Mouse (Mus musculus) embryonic facial prominence, embryonic 15.5 days (tissue): Measurements from ENCODE around the gene Mark1. TPM values are rescaled to one million over a fixed set of nuclear protein-coding genes. Genes with fewer than 3 reads are reported as not detected.

ENCODE experiments used
- ATAC-seq: fragments of 200-750 bp; cut with Nextera tagmentation; 2 replicates; pipeline ENCODE4 v1.8.0; 2017; ENCODE audit warnings: low read depth, moderate TSS enrichment; ENCODE audit not compliant: insufficient number of reproducible peaks, low FRiP score, low TSS enrichment
- H3K27ac ChIP-seq: fragments of 300-500 bp; sonication (generic); replicated peaks from 2 replicates; pipeline ENCODE4 v1.5.1; 2015; ENCODE audit warnings: mild to moderate bottlenecking, inconsistent platforms
- H3K27me3 ChIP-seq: fragments of 300-500 bp; sonication (generic); 2 replicates; pipeline ENCODE4 v1.6.1; 2015; ENCODE audit warnings: inconsistent platforms
- H3K36me3 ChIP-seq: fragments of 300-500 bp; sonication (generic); 2 replicates; pipeline ENCODE4 v1.6.1; 2015; ENCODE audit warnings: mild to moderate bottlenecking, inconsistent platforms
- H3K4me1 ChIP-seq: fragments of 300-500 bp; sonication (generic); 2 replicates; pipeline ENCODE4 v1.6.1; 2015; ENCODE audit warnings: inconsistent platforms
- H3K4me2 ChIP-seq: fragments of 300-500 bp; sonication (generic); replicated peaks from 2 replicates; pipeline ENCODE4 v1.6.1; 2015; ENCODE audit warnings: mild to moderate bottlenecking, inconsistent platforms
- H3K4me3 ChIP-seq: fragments of 300-500 bp; sonication (generic); replicated peaks from 2 replicates; pipeline ENCODE4 v1.5.1; 2015; ENCODE audit warnings: mild to moderate bottlenecking, inconsistent platforms
- H3K9ac ChIP-seq: fragments of 300-500 bp; sonication (generic); 2 replicates; pipeline ENCODE4 v1.6.1; 2015; ENCODE audit warnings: inconsistent platforms
- H3K9me3 ChIP-seq: fragments of 300-500 bp; sonication (generic); replicated peaks from 2 replicates; pipeline ENCODE4 v1.6.1; 2016; ENCODE audit warnings: inconsistent platforms
- WGBS: fragments of 180-500 bp; shearing (Covaris S2); methylation state at CpG from one replicate; pipeline ENCODE4 v1.1.7; 2015; 5-methylcytosine and 5-hydroxymethylcytosine counted together
- polyA plus RNA-seq: library from polyadenylated mRNA; unstranded; fragments of >200 nt; fragmentation: Nextera tagmentation; extraction: Ambion mirVana; gene quantifications from 2 replicates; pipeline ENCODE4 v1.2.1, GENCODE M21; 2015

Mark1 gene
- polyA plus RNA-seq, 1 experiment from 2014 or later = 4.3 TPM

DNA sequence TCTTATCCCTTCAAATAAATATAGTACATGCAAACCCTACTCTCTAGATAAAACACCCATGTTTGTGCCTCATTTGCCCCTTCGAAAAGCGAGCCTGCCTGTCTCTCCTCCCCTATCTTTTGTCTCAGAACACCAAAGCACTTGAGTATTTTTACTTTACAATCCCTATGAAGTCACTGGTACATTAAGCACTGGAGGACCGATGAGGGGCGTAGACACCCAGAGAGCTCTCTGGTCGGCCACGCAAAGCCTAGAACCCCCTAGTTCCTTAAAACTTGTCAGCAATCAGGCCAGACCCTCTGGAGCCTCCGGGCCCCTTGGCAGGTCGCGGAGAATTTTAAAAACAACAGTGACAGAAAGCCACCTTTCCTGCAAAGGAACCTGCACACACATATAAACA is 1.2 kb downstream of the Mark1 start:
- H3K27ac ChIP-seq = no peak overlapping the region
- no peak for ATAC-seq
- no peaks in the 10 kb centered on the region for H3K27me3 ChIP-seq
- H3K4me3 ChIP-seq = peak overlapping the region; percentile 85
- no peaks in the 10 kb centered on the region for H3K36me3 ChIP-seq
- no peak overlapping the region for H3K9ac ChIP-seq
- H3K4me2 ChIP-seq = peak overlapping the region; percentile 73
- WGBS = 29% methylated on average over 9 of the region's 9 CpGs
- peaks cover 22% of the 10 kb centered on the region for H3K4me1 ChIP-seq
- H3K9me3 ChIP-seq = no peaks in the 10 kb centered on the region

DNA sequence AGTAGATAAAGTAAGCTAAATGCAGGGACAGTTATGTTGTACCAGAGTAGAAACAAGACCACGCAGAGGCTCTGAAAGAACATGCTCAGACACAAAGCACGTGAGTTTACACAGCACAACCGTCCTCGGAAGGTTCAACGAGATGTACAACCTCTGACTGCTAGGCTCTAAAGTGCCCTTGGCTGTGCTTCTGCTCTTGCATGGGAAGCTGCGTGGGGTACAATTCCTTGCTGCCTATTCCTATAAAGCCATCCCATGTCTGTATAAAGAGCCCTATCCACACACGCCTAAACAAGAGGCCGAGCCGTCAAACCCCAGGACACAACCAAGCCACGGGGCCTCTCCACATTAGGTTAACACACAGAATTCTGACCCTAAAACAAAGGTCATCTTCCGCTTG is 1.9 kb downstream of the Mark1 start:
- H3K27ac ChIP-seq = no peak overlapping the region
- peaks cover 22% of the 10 kb centered on the region for H3K4me1 ChIP-seq
- H3K27me3 ChIP-seq = no peaks in the 10 kb centered on the region
- no peak overlapping the region for H3K9ac ChIP-seq
- no peaks in the 10 kb centered on the region for H3K36me3 ChIP-seq
- no peak for ATAC-seq
- H3K4me2 ChIP-seq = peak overlapping the region; percentile 73
- H3K9me3 ChIP-seq = no peaks in the 10 kb centered on the region
- WGBS = 49% methylated on average over 11 of the region's 11 CpGs
- peak overlapping the region; percentile 85 for H3K4me3 ChIP-seq

DNA sequence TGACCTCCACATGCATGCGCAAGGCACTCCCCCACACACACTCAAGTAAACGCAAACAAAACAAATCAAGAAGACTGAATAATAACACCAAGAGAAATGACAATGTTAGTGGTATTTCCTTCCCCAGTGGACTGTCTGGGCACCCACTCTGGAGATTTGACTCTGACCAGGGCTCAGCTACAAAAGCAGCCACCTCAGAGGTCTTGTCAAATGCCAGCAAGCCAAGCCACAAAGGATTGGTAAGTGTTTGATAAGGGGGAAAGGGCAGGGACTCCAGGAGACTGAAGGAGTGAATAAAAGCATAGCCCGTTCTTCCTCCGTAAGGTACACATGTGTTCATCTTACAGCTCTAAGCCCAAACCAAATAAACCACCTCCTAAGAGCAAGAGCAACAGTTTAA is 4.0 kb downstream of the Mark1 start:
- Histone ChIP-seq H3K9me3 (no peaks in the 10 kb centered on the region), H3K27ac (no peak overlapping the region), H3K4me1 (peaks cover 20% of the 10 kb centered on the region), H3K27me3 (no peaks in the 10 kb centered on the region), H3K4me2 (no peak overlapping the region), H3K9ac (no peak overlapping the region), H3K4me3 (no peak overlapping the region), H3K36me3 (no peaks in the 10 kb centered on the region)
- ATAC-seq = no peak
- WGBS = 78% methylated on average over 4 of the region's 4 CpGs

DNA sequence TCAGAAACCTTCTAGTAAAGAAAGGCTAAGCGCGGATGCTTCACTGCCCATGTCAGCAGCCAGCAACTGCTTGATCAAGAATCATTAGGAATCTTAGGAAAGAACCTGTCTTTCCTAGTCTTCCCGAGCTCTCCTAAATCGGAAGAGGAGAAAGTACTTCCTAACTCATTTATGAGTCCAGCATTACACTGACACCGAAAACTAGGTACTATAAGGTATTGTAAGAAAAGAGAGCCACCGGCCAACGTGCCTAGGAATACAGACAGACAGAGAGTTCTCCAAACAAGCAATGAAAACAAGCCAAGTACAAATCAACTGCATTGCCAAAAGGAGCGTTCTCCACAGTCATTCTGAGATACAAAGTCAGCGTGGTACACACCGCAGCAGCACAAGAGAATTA is 8.2 kb downstream of the Mark1 start:
- H3K36me3 ChIP-seq = no peaks in the 10 kb centered on the region
- no peak overlapping the region for H3K27ac ChIP-seq
- H3K9ac ChIP-seq = no peak overlapping the region
- H3K27me3 ChIP-seq = no peaks in the 10 kb centered on the region
- ATAC-seq = no peak
- no peaks in the 10 kb centered on the region for H3K9me3 ChIP-seq
- no peak overlapping the region for H3K4me3 ChIP-seq
- no peak overlapping the region for H3K4me2 ChIP-seq
- peaks cover 19% of the 10 kb centered on the region for H3K4me1 ChIP-seq
- WGBS = 93% methylated on average over 10 of the region's 10 CpGs

DNA sequence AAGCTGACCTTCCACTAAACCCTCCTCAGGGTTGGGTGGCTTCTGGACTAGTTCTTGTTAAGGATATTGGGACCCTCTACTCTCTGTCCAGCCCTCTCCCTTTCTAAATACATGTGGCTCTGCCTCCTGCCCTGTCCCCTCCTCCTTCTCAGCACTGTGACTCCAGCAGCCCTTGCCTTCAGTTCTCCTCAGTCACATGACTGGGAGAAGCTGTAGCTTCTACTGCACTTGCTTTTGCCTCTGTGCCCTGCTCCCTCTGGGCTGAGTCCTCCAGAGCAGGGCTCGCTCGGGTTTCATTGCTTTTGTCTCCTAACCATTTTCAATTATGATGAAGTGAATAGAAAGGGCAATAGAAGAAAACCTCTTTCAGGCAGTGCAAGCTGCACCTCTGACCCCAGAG is 12.6 kb downstream of the Mark1 start:
- Histone ChIP-seq H3K9me3 (no peaks in the 10 kb centered on the region), H3K4me2 (no peak overlapping the region), H3K4me1 (peaks cover 21% of the 10 kb centered on the region), H3K27me3 (no peaks in the 10 kb centered on the region), H3K4me3 (no peak overlapping the region), H3K9ac (no peak overlapping the region), H3K36me3 (no peaks in the 10 kb centered on the region), H3K27ac (no peak overlapping the region)
- WGBS = 54% methylated on average over 2 of the region's 2 CpGs
- no peak for ATAC-seq

DNA sequence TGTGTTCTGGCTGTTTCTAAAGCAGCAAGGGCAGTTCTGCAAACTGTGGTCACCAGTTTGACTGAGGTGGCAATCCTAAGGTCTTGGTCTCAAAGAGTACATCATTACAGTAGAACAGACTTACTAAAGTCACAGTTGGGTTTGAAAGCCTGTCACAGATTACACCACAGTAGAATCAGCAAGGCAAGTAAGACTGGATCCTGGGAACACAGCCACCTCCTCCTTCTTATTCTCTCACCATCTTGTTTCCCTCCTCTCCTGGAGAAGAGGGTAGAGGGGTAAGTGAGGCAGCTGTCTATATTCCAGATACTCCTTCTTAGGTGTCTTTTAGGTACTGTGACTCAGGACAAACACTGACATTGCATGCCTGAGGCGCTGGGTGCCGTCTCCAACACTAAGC is 14.6 kb downstream of the Mark1 start:
- no peak overlapping the region for H3K4me2 ChIP-seq
- no peak for ATAC-seq
- H3K36me3 ChIP-seq = no peaks in the 10 kb centered on the region
- H3K9me3 ChIP-seq = no peaks in the 10 kb centered on the region
- H3K4me3 ChIP-seq = no peak overlapping the region
- 78% methylated on average over 2 of the region's 2 CpGs for WGBS
- H3K4me1 ChIP-seq = peaks cover 21% of the 10 kb centered on the region
- H3K9ac ChIP-seq = no peak overlapping the region
- H3K27me3 ChIP-seq = no peaks in the 10 kb centered on the region
- no peak overlapping the region for H3K27ac ChIP-seq

DNA sequence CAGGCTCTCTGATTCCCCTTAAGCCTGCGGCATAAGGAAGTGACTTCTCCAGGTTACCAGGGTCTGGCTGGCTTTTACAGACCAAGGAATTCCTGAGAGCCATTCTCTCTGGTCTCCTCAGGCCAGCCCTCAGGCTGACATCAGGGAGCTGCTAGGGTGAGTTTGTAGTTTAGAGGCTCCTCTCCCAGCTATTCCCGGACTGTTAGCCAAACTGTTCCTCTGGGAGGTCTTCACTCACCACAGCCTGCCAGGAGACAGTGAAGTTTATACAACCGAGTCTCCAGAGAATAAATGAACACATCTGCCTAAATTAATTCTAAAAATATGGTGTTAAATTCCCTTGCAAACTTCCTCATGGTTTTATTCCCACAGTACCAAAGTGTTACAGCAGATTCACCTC is 15.6 kb downstream of the Mark1 start:
- H3K4me3 ChIP-seq = no peak overlapping the region
- peaks cover 18% of the 10 kb centered on the region for H3K4me1 ChIP-seq
- WGBS = 28% methylated on average over 3 of the region's 3 CpGs
- H3K4me2 ChIP-seq = no peak overlapping the region
- H3K27ac ChIP-seq = no peak overlapping the region
- H3K9me3 ChIP-seq = no peaks in the 10 kb centered on the region
- H3K36me3 ChIP-seq = no peaks in the 10 kb centered on the region
- ATAC-seq = no peak
- H3K9ac ChIP-seq = no peak overlapping the region
- H3K27me3 ChIP-seq = no peaks in the 10 kb centered on the region

DNA sequence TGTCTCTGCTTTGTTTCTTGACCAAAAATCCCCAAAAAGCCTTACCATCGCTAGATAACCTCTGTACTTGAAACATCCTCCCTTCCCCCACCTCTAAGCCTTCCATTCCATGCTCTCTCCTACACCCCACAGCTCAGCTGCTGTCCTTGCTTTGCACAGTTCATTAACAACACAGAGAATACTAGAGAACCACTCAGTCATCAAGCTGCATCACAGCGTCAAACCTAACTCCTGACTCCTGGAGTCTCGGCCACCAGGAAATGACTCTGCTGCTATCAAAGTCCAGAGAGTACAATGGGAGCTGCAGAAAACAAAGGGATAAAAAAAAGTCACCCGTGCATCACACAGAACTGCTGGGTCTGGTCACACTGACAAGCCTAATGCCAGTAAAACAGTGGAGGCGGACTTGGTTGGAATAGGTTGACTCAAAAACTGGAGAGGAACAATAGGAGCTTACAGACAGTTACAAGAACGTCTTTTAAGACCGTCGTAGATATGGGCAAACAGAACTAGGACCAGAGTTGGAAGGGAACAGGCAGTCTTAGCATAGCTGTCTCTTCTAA is 27.1 kb downstream of the Mark1 start:
- Histone ChIP-seq H3K9ac (no peak overlapping the region), H3K4me3 (no peak overlapping the region), H3K9me3 (no peaks in the 10 kb centered on the region), H3K4me2 (no peak overlapping the region), H3K4me1 (no peaks in the 10 kb centered on the region), H3K27me3 (no peaks in the 10 kb centered on the region), H3K36me3 (no peaks in the 10 kb centered on the region), H3K27ac (no peak overlapping the region)
- 59% methylated on average over 8 of the region's 8 CpGs for WGBS
- no peak for ATAC-seq

DNA sequence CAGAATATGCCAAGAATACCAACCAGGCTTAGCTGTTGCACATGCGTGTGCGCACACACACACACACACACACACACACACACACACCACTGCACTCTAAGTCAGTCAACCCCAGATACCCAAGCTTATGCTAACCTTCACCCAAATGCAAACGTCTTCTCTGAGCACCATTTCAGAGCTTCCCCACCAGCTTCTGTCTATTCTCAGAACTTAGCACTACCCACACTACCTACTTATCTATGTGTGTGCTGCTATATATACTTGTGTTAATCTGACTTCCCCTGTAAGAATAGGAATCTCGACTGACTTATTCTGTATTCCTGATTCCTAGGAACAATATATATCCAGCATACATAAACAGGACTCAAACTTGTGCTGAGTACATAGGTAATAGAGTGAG is 30.0 kb downstream of the Mark1 start:
- 87% methylated on average over 4 of the region's 4 CpGs for WGBS
- no peaks in the 10 kb centered on the region for H3K36me3 ChIP-seq
- no peaks in the 10 kb centered on the region for H3K9me3 ChIP-seq
- H3K27ac ChIP-seq = no peak overlapping the region
- H3K9ac ChIP-seq = no peak overlapping the region
- ATAC-seq = no peak
- H3K4me1 ChIP-seq = peaks cover 5% of the 10 kb centered on the region; the same call in 1 of the 2 replicates
- no peak overlapping the region for H3K4me2 ChIP-seq
- H3K4me3 ChIP-seq = no peak overlapping the region
- no peaks in the 10 kb centered on the region for H3K27me3 ChIP-seq

DNA sequence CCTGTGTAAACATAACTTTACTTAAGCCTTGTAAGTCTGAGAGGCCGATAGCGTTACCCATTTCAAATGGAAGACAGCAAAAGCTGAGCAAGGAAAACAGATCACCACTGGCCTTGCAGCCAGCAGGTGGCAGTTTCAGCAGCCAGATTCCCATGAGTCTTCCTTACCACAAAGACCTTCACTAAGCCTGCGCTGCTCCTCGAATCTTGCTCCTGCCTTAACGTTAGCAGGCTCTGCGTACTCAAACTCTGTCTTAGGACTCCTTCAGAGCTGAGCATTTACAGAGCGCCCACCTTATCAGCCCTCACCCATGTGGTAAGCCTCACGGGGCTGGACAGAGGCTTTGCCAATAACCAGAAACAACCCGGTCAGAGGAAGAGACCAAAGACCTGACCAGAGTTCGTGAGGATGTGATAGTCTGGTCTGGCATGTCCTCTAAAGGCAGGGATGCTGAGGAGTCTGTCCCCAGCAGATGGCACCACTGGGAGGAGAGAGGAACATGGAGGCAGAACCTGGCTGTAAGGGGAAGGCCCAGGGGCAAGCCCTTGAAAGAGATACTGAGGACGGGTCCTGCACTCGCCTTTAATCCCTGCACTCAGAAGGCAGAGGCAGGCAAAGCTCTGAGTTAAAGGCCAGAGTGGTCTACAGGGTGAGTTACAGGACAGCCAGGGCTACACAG is 33.5 kb downstream of the Mark1 start:
- Histone ChIP-seq H3K4me3 (no peak overlapping the region), H3K4me2 (no peak overlapping the region), H3K9ac (no peak overlapping the region), H3K36me3 (peaks cover 5% of the 10 kb centered on the region; the same call in 1 of the 2 replicates), H3K9me3 (0 out of 2 replicates have a peak, but pooled peaks cover 3% of the 10 kb centered on the region), H3K27ac (no peak overlapping the region), H3K4me1 (peaks cover 10% of the 10 kb centered on the region), H3K27me3 (no peaks in the 10 kb centered on the region)
- 59% methylated on average over 12 of the region's 12 CpGs for WGBS
- no peak for ATAC-seq

DNA sequence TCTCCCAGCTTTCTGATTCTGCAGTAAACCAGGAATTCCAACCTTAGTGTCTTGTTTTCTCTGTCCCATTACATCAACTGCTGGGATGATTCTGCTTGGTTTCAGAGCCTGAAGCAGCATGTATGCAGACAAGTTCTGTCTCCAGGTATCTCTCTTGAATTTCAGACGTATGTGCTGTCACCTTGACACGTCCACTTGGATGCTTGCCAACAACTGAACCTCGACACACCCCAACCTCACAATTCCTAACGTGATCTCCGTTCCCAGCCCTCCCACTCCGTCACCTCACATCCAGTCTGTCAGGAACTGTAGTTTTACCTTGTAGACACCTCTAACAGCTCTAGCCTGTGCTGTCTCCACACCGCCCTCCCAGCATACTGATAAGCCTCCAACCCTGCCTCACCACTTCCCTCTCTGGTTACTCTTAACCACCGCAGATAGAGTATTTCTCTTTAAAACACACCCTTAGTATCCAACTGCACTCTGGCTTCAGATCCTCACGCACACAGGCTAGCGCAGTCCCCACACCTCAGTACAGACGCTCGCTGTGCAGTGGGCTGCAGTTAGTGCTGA is 36.2 kb downstream of the Mark1 start:
- Histone ChIP-seq H3K4me2 (no peak overlapping the region), H3K36me3 (peaks cover 7% of the 10 kb centered on the region; the same call in 1 of the 2 replicates), H3K4me3 (no peak overlapping the region), H3K9ac (no peak overlapping the region), H3K9me3 (0 out of 2 replicates have a peak, but pooled peaks cover 3% of the 10 kb centered on the region), H3K27ac (no peak overlapping the region), H3K4me1 (peaks cover 10% of the 10 kb centered on the region), H3K27me3 (no peaks in the 10 kb centered on the region)
- WGBS = 59% methylated on average over 12 of the region's 12 CpGs
- ATAC-seq = peak; percentile 60; the same call in 1 of the 2 replicates
